Mouse (Mus musculus) gastrocnemius, adult 2 months (tissue): ENCODE measurements around the gene Scnn1g. TPM values are rescaled to one million over a fixed set of nuclear protein-coding genes. Genes with fewer than 3 reads are reported as not detected.

Experiments
- DNase-seq: peaks from one replicate; pipeline ENCODE4 v3.0.0; 2022
- H3K27ac ChIP-seq: fragments of 200-600 bp; 2 replicates; pipeline ENCODE4 v1.8.1; 2022; ENCODE audit warnings: mild to moderate bottlenecking
- H3K4me3 ChIP-seq: fragments of 200-600 bp; 2 replicates; pipeline ENCODE4 v1.8.1; 2022; ENCODE audit warnings: mild to moderate bottlenecking, moderate library complexity
- CTCF ChIP-seq: fragments of 200-600 bp; IDR thresholded peaks from 2 replicates; pipeline ENCODE4 v1.8.1; 2022; ENCODE audit warnings: antibody characterized with exemption, mild to moderate bottlenecking, moderate library complexity
- intact Hi-C: fragments of 180-260 bp; cut with DNase I; formaldehyde crosslinking; loops from one replicate; pipeline ENCODE4 v1.15.1; 2025
- total RNA-seq, 2 experiments: library from RNA; stranded (reverse); gene quantifications; 2 replicates each; pipeline ENCODE4 v1.2.3; 2021

Gene Scnn1g
- total RNA-seq, 2 experiments from 2014 or later: not detected

DNA sequence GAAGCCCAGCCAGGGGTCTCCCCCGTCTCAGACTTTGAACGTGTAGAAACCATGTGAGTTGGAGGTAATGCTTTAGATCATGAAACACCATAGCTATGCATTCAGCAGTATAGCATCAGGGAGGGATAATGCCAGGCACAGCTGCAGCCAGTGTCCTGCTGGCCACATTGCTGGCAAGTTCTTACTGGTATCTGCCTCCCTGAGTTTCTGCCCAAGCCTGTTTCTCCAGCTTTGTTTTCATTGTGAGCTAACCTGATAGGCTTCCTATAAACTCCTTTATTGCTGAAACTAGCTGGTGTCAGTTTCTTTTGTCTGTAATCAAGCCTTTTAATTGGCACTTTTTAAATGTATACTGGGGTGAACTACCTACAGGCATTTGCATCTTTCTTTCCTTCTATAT, 23.1 kb upstream of the Scnn1g start:
- DNase-seq: no peak
- Histone ChIP-seq H3K4me3 (no peak overlapping the region), H3K27ac (no peak overlapping the region)
- intact Hi-C loops: no loop called here
- TF ChIP-seq CTCF: no peak

GRCm38 (mm10) chr7:121717031-121717430, 17.2 kb upstream of the Scnn1g start:
- no peak for TF ChIP-seq CTCF
- Histone ChIP-seq H3K27ac (no peak overlapping the region), H3K4me3 (no peak overlapping the region)
- DNase-seq: no peak
- intact Hi-C loops: no loop called here

- no peak for DNase-seq
- no peak overlapping the region for H3K27ac ChIP-seq
- no peak for TF ChIP-seq CTCF
- H3K4me3 ChIP-seq: no peak overlapping the region
- intact Hi-C loops: loop anchor here (5.0 kb wide), 1 partner anchor 247 kb away; no protein-coding TSS in a partner anchor
Measured at GRCm38 (mm10) chr7:121730225-121730624, 4.1 kb upstream of the Scnn1g start.

DNA sequence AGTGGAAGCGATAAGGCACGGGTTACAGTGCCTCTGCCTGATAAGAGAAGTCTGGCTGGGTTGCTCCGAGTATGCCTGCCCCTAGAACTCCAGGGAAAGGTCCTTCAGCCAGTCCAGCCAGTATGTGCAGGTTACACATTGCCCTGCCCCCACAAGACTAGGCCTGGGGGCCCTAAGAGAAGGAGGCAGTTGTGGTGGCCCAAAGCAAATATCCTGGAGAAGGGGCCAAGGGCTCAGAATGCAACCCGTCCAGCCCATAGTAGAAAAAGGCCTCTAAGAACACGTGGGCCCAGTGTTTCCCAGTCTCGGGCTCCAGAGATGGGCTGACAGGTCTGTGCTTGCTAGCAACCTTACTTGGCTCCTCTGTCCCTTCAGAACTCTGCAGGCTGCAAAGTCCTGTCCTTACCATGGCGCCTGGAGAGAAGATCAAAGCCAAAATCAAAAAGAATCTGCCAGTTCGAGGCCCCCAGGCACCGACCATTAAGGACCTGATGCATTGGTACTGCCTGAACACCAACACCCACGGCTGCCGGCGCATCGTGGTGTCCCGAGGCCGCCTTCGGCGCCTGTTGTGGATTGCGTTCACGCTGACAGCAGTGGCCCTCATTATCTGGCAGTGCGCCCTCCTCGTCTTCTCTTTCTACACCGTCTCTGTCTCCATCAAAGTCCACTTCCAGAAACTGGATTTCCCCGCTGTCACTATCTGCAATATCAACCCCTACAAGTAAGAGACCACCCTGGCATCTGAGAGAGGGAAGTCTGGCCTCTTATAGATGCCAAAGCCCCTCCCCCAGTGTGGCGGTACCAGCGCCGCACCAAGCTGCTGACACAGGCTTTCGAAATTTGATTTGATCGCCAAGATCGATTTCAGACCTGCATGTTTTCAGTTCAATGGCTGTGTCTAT, 3.5 kb downstream of the Scnn1g start:
- DNase-seq: no peak
- Histone ChIP-seq H3K4me3 (no peak overlapping the region), H3K27ac (no peak overlapping the region)
- TF ChIP-seq CTCF: no peak
- intact Hi-C loops: no loop called here

- no peak for TF ChIP-seq CTCF
- intact Hi-C loops: no loop called here
- no peak for DNase-seq
- H3K27ac ChIP-seq: no peak overlapping the region
- no peak overlapping the region for H3K4me3 ChIP-seq
Measured at GRCm38 (mm10) chr7:121750244-121750643, 16.0 kb downstream of the Scnn1g start.

DNA sequence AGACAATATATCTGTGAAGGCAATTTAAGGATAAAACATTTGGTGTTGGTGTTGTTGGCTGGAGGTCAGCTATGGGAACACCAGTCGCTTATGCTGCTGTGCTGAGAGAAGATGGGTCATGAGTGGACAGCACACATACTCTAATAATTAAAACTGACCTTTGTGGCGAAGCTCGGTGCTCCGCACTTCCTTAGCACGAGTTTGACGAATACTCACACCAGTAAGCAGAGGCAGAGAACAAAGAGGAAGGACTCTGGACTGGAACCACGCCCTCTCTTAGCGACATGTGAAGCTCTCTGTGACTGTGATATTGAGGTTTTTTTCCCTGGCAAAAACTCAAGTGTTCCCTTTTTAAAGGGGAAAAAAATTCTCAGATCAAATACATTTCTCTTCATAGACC, 20.5 kb downstream of the Scnn1g start:
- intact Hi-C loops: no loop called here
- DNase-seq: no peak
- Histone ChIP-seq H3K27ac (no peak overlapping the region), H3K4me3 (no peak overlapping the region)
- TF ChIP-seq CTCF: no peak

DNA sequence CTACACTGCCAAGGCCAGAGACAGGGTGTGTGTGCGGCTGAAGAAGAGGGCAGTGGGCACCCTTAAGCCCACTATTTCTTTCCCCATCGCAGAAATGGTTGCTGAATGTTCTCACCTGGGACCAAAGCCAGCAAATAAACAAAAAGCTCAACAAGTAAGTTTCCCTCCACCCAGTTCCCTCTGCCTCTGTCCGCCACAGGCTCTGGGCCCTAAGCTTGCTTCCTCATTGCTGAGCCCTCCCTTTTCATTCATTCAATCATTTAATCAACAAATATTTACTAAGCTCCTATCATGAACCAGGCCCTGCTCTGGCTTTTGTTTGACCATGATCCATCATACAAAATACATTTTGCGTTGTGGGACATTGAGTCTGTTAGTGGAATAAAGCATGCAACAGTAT, 29.0 kb downstream of the Scnn1g start:
- no peak for DNase-seq
- Histone ChIP-seq H3K4me3 (no peak overlapping the region), H3K27ac (no peak overlapping the region)
- no peak for TF ChIP-seq CTCF
- intact Hi-C loops: no loop called here

DNA sequence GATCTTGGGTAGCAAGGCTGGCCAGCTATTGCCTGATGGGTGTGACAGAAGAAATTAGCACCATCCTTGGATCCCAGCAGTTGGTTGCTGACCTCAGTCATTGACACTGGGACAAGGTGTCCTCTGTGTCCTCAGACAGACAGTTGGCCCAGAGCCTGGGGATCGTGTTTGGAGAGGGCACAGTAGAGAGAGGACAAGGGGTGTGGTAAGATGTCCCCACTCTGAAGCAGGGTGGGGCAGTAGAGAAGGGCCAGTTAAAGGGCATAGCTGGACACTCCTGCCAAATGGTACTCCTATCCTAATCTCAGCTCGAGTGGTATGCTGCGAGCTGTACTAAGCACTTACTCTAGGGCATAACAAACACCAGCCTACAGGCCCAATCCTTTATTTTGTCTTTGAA, 33.6 kb downstream of the Scnn1g start:
- no peak overlapping the region for H3K27ac ChIP-seq
- intact Hi-C loops: no loop called here
- H3K4me3 ChIP-seq: no peak overlapping the region
- no peak for TF ChIP-seq CTCF
- DNase-seq: no peak

DNA sequence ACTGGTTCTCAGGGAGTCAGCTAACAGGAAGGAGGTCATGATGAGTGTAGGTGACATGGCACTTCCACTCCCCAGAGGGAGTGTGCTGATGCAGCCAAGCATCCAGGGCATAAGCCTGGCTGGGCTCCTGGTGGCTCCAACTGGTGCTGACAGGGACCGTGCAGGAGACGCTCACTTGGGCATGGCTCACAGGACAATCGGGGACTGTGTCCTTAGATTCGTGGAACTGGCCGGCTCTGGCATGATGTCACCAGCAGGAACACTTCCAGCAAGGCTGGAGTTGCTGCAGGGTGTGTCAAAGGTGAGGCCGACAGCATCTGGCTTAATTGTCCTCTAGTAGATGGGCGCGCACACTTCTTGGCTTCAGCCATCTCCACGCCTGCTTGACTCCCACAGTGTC, 34.7 kb downstream of the Scnn1g start:
- intact Hi-C loops: no loop called here
- DNase-seq: no peak
- no peak for TF ChIP-seq CTCF
- H3K27ac ChIP-seq: no peak overlapping the region
- no peak overlapping the region for H3K4me3 ChIP-seq

DNA sequence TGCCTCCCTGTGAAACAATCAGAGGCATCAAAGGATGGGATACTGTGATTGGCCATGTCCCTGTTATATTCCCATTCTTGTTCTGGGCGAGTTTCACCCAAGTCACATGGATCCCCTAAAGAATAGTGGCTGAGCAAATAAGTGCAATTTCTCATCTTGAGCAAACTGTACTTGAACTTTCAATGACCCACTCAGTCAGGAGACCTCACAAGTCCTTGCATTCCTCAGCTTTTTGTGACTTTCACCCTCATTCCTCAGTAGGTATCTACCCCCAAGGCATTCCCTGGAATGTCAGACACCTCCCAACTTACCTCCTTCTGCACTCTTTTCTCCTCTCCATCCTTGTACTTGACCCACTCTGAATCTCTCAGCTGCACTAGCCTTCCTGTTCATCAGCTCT, 44.3 kb downstream of the Scnn1g start:
- Histone ChIP-seq H3K27ac (no peak overlapping the region), H3K4me3 (no peak overlapping the region)
- TF ChIP-seq CTCF: no peak
- no peak for DNase-seq
- intact Hi-C loops: no loop called here

GRCm38 (mm10) chr7:121778980-121779379, 44.7 kb downstream of the Scnn1g start:
- Histone ChIP-seq H3K27ac (no peak overlapping the region), H3K4me3 (no peak overlapping the region)
- intact Hi-C loops: no loop called here
- TF ChIP-seq CTCF: no peak
- no peak for DNase-seq

- no peak for DNase-seq
- Histone ChIP-seq H3K27ac (no peak overlapping the region), H3K4me3 (no peak overlapping the region)
- intact Hi-C loops: no loop called here
- no peak for TF ChIP-seq CTCF
Measured at GRCm38 (mm10) chr7:121779409-121779808, 45.1 kb downstream of the Scnn1g start.

DNA sequence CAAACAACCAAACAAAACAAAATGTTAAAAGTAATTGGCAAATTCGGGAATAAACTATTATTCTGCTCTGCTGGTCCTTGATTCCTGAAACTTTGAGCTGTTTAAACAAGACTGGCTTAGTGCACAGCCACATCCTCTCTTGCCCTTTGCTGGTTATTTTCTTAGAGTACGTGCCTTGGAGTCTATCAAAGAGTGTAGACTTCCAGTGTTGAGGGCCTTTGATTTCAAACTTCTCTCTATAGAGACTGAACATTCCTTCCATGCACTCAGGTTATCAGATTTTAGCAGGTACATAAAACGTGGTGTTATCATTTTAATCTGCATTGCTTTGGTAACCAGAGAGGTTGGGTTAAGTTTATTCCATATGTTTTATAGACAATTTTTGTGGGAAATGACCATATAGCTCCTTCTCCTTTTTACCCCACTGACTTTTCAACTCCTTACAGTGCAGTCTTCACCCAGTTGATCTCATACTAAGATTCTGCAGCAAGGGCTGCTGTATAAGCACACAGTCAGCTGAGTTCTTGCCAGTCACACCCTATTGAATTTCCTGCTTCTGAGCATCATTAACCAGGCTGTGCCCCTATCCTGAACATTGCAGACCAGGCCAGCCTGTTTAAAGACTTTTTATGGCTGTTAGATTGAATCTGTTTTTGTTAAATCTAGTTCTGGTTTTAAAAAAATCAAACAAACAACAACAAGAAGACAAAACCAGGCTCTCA, 48.1 kb downstream of the Scnn1g start:
- H3K4me3 ChIP-seq: no peak overlapping the region
- intact Hi-C loops: no loop called here
- TF ChIP-seq CTCF: no peak
- no peak for DNase-seq
- no peak overlapping the region for H3K27ac ChIP-seq
